In genomic region chr11:11559099-11559686, GRCm38 (mm10) we compare ENCODE assay signal across 16 mouse cellular contexts.
"Had no signal": no experiment of that assay in that cellular context is flagged by ENCODE, and none has a peak within 500 bp of the region (broad histone marks: within the 10 kb centered on the region; RNA-seq: fewer than 3 reads in every experiment).

No protein-coding gene starts in this region.

- H3K4me3 ChIP-seq: left cerebral cortex, adult 2 months; limb, embryonic 10.5 days; liver, embryonic 15.5 days; megakaryocyte, embryonic 14.5 days; midbrain, embryonic 15.5 days; neural tube, embryonic 13.5 days had no signal

- DNase-seq: kidney, postnatal 10 days; kidney, postnatal 4 days; lung, adult 2 months; retina, postnatal 1 day; right cerebral cortex, postnatal 4 days; spleen, adult 18-20 months; thymus, adult 18-20 months had no signal

- ATAC-seq: lung, postnatal 0 days; midbrain, embryonic 15.5 days had no signal

- H3K36me3 ChIP-seq: limb, embryonic 10.5 days; liver, embryonic 15.5 days; midbrain, embryonic 15.5 days; neural tube, embryonic 13.5 days had no signal

- H3K27me3 ChIP-seq: liver, embryonic 15.5 days; midbrain, embryonic 15.5 days; neural tube, embryonic 13.5 days had no signal

- H3K4me2 ChIP-seq: liver, embryonic 11.5 days; liver, embryonic 15.5 days; midbrain, embryonic 11.5 days; midbrain, embryonic 15.5 days; neural tube, embryonic 13.5 days had no signal

- H3K4me1 ChIP-seq: limb, embryonic 10.5 days; midbrain, embryonic 15.5 days; neural tube, embryonic 13.5 days had no signal

- H3K9ac ChIP-seq: liver, embryonic 15.5 days; midbrain, embryonic 15.5 days; neural tube, embryonic 13.5 days had no signal

- H3K9me3 ChIP-seq: limb, embryonic 10.5 days; liver, embryonic 15.5 days; megakaryocyte, embryonic 14.5 days; midbrain, embryonic 15.5 days; neural tube, embryonic 13.5 days had no signal

- H3K27ac ChIP-seq: left cerebral cortex, adult 2 months; limb, embryonic 10.5 days; liver, embryonic 15.5 days; midbrain, embryonic 15.5 days; neural tube, embryonic 13.5 days had no signal
